Mouse (Mus musculus) heart, embryonic 11.5 days (tissue): ENCODE measurements at regions not wholly inside any gene's neighbourhood (a gene's known extent, or its start where the extent isn't known, plus 50 kb on each side); places are given as distances from the start of the nearest gene placed in this dataset.

Experiments used
- ATAC-seq: fragments of 200-750 bp; cut with Nextera tagmentation; replicated peaks from 2 replicates; pipeline ENCODE4 v1.8.0; 2017; ENCODE audit warnings: moderate library complexity; ENCODE audit not compliant: insufficient number of reproducible peaks, low FRiP score, low TSS enrichment
- H3K27ac ChIP-seq: fragments of 300-500 bp; sonication (generic); 2 replicates; pipeline ENCODE4 v1.5.1; 2014; ENCODE audit warnings: mild to moderate bottlenecking, low read depth, low read length
- H3K27me3 ChIP-seq: fragments of 300-500 bp; sonication (generic); 2 replicates; pipeline ENCODE4 v1.6.1; 2014; ENCODE audit warnings: mild to moderate bottlenecking, low read length, mixed read lengths; ENCODE audit not compliant: control insufficient read depth, insufficient read depth
- H3K36me3 ChIP-seq: fragments of 300-500 bp; sonication (generic); 2 replicates; pipeline ENCODE4 v1.6.1; 2014; ENCODE audit warnings: mild to moderate bottlenecking, low read length, moderate library complexity, mixed read lengths; ENCODE audit not compliant: control insufficient read depth, insufficient read depth
- H3K4me1 ChIP-seq: fragments of 300-500 bp; sonication (generic); 2 replicates; pipeline ENCODE4 v1.6.1; 2014; ENCODE audit warnings: low read length; ENCODE audit not compliant: control insufficient read depth, insufficient read depth
- H3K4me2 ChIP-seq: fragments of 300-500 bp; sonication (generic); 2 replicates; pipeline ENCODE4 v1.6.1; 2014; ENCODE audit warnings: mild to moderate bottlenecking, moderate library complexity
- H3K4me3 ChIP-seq: fragments of 300-500 bp; sonication (generic); 2 replicates; pipeline ENCODE4 v1.5.1; 2014; ENCODE audit warnings: low read depth, low read length
- H3K9ac ChIP-seq: fragments of 300-500 bp; sonication (generic); 2 replicates; pipeline ENCODE4 v1.6.1; 2014; ENCODE audit warnings: mild to moderate bottlenecking, low read depth, low read length, moderate library complexity
- H3K9me3 ChIP-seq: fragments of 300-500 bp; sonication (generic); replicated peaks from 2 replicates; pipeline ENCODE4 v1.6.1; 2016; ENCODE audit warnings: low read length; ENCODE audit not compliant: control insufficient read depth
- WGBS: fragments of 180-500 bp; shearing (Covaris S2); extraction: QIAGEN DNeasy Blood & Tissue Kit; methylation state at CpG from one replicate; pipeline ENCODE4 v1.1.7; 2014; ENCODE audit not compliant: insufficient replicate concordance; 5-methylcytosine and 5-hydroxymethylcytosine counted together

DNA sequence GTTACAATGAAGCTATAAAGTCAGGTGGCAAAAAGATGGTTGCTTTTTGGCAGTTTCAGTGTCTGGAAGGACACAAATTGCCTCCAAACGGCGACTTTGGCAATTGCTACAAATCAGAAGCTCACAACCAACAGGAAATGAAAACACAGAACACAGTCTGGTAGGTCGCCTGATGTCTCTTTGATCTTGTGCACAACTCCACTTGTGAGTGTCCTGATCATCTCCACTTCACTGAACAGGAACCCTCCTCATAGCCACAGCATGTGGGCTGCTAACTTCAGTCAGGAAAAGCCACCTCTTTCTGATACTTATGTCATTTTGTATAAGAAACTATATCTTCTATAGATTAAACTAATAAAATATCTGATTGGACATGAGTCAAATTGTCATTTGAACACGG is 544.2 kb upstream of the Hsf2 start:
- Histone ChIP-seq H3K9ac (no peak overlapping the region), H3K4me3 (no peak overlapping the region), H3K36me3 (no peaks in the 10 kb centered on the region), H3K27ac (no peak overlapping the region), H3K9me3 (no peaks in the 10 kb centered on the region), H3K4me2 (no peak overlapping the region), H3K4me1 (no peaks in the 10 kb centered on the region), H3K27me3 (no peaks in the 10 kb centered on the region)
- WGBS, result 62% methylated on average over 4 of the region's 4 CpGs
- no peak for ATAC-seq

DNA sequence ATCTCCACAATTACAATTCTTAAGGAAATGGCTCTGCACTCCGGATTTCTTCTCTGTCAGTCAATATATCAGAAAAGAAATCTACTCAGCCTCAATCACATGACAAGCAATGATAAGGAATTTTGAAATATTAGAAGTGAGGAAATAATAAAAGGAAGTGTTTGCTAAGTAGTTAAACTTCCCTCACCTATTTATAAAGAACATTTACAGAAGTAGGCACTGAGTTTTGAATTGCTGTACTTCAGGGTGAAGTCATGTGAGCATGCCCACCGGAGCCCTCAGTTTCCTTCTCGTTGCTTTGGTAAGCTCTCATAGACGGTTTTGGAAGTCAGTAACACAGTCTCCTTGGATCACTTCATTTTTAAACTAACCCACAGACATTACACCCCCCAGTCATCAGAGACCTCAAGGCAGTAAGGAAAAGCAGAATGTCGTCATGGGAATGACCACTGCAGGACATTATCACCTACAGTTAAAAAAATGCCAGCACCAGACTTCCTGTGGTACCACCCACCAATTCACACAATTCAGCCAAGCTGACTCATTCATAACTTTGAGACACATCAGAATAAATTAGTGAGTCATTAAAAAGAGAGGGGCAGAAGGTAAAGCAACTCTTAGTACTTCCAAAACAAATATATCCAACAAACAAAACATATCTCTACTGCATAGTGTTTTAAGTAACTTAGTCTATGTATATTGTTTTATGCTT is 541.6 kb upstream of the Hsf2 start:
- Histone ChIP-seq H3K4me2 (no peak overlapping the region), H3K9ac (no peak overlapping the region), H3K27me3 (no peaks in the 10 kb centered on the region), H3K9me3 (no peaks in the 10 kb centered on the region), H3K27ac (no peak overlapping the region), H3K4me3 (no peak overlapping the region), H3K4me1 (0 out of 2 replicates have a peak, but pooled peaks cover 2% of the 10 kb centered on the region), H3K36me3 (no peaks in the 10 kb centered on the region)
- ATAC-seq, result no peak
- WGBS, result 62% methylated on average over 5 of the region's 5 CpGs

DNA sequence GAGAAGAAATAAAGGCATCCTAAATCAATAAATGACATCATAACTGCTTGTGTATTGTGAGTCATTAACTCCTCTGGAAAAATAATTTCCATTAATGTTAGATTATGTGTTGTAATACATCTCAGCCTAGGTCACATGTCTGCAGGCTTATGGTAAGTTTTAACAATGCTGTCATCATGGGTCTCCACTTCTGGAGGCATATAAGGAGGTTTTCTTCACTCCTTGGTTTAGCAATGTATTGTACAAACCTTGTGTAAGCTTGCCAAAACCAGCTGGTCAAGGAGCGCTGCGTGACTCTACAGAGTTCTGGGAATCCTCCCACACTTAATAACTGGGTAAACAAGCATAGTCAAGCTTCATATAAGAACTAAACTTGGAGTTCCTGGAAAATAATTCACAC is 529.5 kb upstream of the Hsf2 start:
- Histone ChIP-seq H3K4me1 (no peaks in the 10 kb centered on the region), H3K9me3 (no peaks in the 10 kb centered on the region), H3K4me2 (no peak overlapping the region), H3K36me3 (no peaks in the 10 kb centered on the region), H3K27ac (no peak overlapping the region), H3K4me3 (no peak overlapping the region), H3K27me3 (no peaks in the 10 kb centered on the region), H3K9ac (no peak overlapping the region)
- whole genome bisulfite sequencing, result 87% methylated on average over 2 of the region's 2 CpGs
- no peak for ATAC-seq

DNA sequence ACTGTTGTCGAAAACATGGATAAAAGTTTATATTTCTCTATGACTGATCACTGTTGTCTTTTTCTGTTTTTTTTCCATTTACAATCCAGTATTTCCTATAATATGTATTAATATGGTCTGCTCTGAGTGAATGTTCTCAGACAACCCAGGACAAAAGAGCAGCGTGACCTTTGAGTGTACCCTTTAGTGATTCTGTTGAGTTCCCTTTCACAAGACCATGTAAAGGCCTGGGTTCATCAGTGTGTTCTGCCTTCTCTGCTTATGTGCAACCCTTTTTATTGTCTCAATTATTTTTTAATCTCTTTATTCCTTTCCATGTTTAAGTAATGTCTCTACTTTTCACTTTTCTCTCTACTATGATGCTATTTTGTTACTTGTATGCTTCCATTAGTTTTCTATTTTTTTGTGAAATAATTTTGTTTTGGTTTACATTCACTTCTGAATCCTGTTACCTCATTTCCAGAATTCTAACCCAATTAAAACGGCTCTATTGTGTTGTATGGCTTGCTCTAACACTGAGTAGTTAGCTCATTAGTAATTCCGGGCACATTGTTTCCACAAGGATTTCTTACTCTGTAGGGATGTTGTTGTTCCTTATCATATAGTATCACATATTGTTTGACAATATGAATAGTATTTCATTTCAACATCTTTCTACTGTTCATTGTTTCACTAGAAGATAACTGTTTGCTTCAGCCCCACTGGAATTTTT is 523.9 kb upstream of the Hsf2 start:
- Histone ChIP-seq H3K4me2 (no peak overlapping the region), H3K4me1 (no peaks in the 10 kb centered on the region), H3K36me3 (no peaks in the 10 kb centered on the region), H3K9me3 (no peaks in the 10 kb centered on the region), H3K27me3 (no peaks in the 10 kb centered on the region), H3K9ac (no peak overlapping the region), H3K27ac (no peak overlapping the region), H3K4me3 (no peak overlapping the region)
- WGBS, result 80% methylated on average over 4 of the region's 4 CpGs
- no peak for ATAC-seq

DNA sequence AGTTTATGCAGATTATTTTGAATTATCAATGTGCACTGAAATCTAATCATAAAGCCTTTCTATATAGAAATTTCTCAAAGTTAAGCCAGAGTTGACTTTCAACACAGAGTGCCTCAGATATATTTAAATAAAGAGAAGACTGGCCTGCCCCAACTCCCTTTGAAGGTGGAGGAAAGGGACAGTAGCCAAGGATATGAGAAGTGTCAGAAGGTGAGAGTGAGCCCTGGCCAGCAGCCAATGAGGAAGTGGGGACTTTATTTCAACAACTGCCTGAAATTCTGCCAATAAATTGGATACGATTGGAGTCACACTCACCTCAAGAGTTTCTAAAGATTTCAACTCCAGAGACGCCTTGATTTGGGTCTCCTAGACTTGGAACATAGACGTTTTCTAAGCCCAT is 523.0 kb upstream of the Hsf2 start:
- 74% methylated on average over 3 of the region's 3 CpGs for WGBS
- Histone ChIP-seq H3K9ac (no peak overlapping the region), H3K4me3 (no peak overlapping the region), H3K9me3 (no peaks in the 10 kb centered on the region), H3K4me2 (no peak overlapping the region), H3K27me3 (no peaks in the 10 kb centered on the region), H3K36me3 (no peaks in the 10 kb centered on the region), H3K4me1 (no peaks in the 10 kb centered on the region), H3K27ac (no peak overlapping the region)
- ATAC-seq, result no peak

DNA sequence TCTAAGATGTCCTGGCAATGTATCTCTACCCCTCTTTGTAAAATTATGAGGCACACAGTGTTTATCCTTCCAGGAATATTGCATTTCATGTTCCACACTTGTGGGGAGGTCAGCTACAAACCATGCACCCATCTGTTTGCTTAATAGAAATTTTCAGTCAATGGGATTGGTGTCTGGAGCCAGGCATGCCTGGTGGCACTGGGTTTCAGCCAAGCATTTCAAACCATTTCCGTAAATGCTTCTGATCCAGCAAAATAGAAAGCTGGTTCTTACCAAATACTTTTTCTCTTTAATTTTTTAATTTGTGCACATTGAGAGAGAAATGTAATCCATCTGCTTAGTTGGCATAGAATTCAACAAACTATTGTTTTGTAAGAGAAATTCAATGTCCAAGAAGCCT is 517.3 kb upstream of the Hsf2 start:
- Histone ChIP-seq H3K4me1 (no peaks in the 10 kb centered on the region), H3K27me3 (no peaks in the 10 kb centered on the region), H3K4me2 (no peak overlapping the region), H3K27ac (no peak overlapping the region), H3K4me3 (no peak overlapping the region), H3K9ac (no peak overlapping the region), H3K9me3 (no peaks in the 10 kb centered on the region), H3K36me3 (no peaks in the 10 kb centered on the region)
- 94% methylated on average over 1 of the region's 1 CpGs for WGBS
- ATAC-seq, result no peak

DNA sequence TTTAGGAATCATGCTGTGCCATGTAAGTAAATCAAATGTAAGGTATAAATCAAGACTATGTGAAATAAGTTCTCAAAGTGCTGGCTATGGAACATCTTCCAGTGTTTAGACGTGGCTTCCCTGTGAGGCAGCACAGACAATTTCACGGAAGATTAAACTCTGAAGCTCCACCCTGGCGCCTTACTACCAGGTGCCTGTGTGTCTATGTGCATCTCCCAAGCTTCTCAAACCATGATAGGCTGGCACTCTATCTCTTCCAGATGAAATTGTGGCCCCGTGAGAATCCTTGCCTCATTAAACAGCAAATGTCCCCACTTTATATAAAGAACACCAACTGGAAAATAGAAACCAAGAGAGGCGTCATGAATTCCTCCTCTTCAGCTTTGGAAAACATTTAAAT is 511.4 kb upstream of the Hsf2 start:
- H3K4me2 ChIP-seq, result no peak overlapping the region
- H3K27me3 ChIP-seq, result no peaks in the 10 kb centered on the region
- WGBS, result 86% methylated on average over 5 of the region's 5 CpGs
- no peaks in the 10 kb centered on the region for H3K36me3 ChIP-seq
- H3K4me1 ChIP-seq, result 0 out of 2 replicates have a peak, but pooled peaks cover 2% of the 10 kb centered on the region
- H3K9ac ChIP-seq, result no peak overlapping the region
- ATAC-seq, result no peak
- H3K9me3 ChIP-seq, result no peaks in the 10 kb centered on the region
- H3K27ac ChIP-seq, result no peak overlapping the region
- H3K4me3 ChIP-seq, result no peak overlapping the region

DNA sequence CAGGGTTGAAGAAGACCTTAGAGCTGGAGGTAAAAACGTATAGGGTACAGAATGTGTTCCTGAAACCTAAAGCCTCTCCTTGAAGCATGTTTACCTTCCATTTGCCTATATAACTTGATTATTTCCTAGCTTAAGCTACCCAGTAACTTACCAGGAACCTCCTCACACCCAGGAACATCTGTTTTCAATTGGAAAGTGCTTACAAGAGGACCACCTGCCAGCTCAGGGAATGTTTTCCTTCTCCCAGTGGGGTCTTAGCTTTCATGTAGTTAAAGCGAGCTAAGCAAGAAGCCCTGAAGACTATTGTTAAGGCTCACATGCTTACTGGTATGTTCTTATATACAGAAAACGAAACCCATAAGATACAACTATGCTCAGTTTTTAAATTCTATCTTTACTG is 506.6 kb upstream of the Hsf2 start:
- Histone ChIP-seq H3K9me3 (no peaks in the 10 kb centered on the region), H3K27me3 (no peaks in the 10 kb centered on the region), H3K27ac (no peak overlapping the region), H3K4me1 (peaks cover 10% of the 10 kb centered on the region), H3K4me2 (no peak overlapping the region), H3K36me3 (no peaks in the 10 kb centered on the region), H3K9ac (no peak overlapping the region), H3K4me3 (no peak overlapping the region)
- ATAC-seq, result no peak
- 31% methylated on average over 3 of the region's 3 CpGs for WGBS

DNA sequence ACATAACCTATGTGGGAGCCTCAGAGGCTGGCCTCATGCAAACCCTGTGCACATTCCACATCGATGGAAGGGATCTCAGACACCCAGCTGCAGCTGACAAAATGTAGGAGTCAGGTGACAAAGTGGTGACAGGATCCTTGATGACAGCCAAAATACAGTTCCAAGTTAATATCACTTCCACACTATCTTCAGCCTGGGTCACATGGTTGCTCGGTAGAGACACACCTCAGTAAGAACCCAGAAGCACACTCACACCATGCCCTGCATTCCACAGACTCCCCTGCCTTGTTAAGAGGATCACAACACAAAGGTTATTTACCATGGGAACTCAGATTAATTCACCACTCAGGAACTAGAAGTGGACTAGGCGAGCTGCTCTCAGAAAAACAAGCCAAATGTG is 505.4 kb upstream of the Hsf2 start:
- peak overlapping the region; percentile 8; the same call in 1 of the 2 replicates for H3K27ac ChIP-seq
- ATAC-seq, result peak; percentile 84
- no peaks in the 10 kb centered on the region for H3K27me3 ChIP-seq
- H3K9me3 ChIP-seq, result no peaks in the 10 kb centered on the region
- H3K9ac ChIP-seq, result no peak overlapping the region
- H3K4me2 ChIP-seq, result no peak overlapping the region
- no peak overlapping the region for H3K4me3 ChIP-seq
- WGBS, result 18% methylated on average over 3 of the region's 3 CpGs
- no peaks in the 10 kb centered on the region for H3K36me3 ChIP-seq
- H3K4me1 ChIP-seq, result peaks cover 10% of the 10 kb centered on the region
